Mouse (Mus musculus): ENCODE measurements at regions not wholly inside any gene's neighbourhood (a gene's known extent, or its start where the extent isn't known, plus 50 kb on each side); places are given as distances from the start of the nearest gene placed in this dataset.
A peak's percentile ranks its signal among the peaks of the same experiment; 100 is the strongest.

DNA sequence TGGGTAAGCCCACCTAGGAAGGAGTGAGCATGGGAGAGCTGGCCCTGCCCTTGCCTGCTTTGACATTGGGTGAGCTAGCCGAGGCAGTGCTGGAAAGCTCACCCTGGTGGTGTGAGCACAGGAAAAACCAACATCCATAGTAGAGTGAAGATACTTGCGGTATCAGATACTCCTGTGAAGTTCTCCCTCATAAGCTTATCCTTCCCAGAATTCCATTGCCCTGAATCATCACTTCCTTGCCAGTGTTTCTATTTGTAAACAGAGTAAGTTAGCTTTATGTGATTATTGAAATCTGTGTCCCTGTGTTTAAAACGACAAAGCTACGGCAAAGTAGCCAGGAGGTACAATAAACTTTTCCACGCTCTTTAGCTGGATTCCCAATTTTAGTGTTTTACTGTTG is 93.9 kb upstream of the Cd93 start:
- DNase-seq (ENCODE audit: low spot score), result no peak
- H3K4me2 ChIP-seq (replicated peaks; ENCODE audit: low read depth, low read length, severe bottlenecking), result no peak overlapping the region
- no peak for TF ChIP-seq POLR2A (IDR thresholded peaks at IDR 0.05; ENCODE audit: borderline replicate concordance, extremely low read depth, insufficient read depth, insufficient read length)
- 82% methylated on average over 5 of the region's 5 CpGs for WGBS
- no peaks in the 10 kb centered on the region for H3K36me3 ChIP-seq (ENCODE audit: control insufficient read depth, insufficient read depth, low read length)
- no peaks in the 10 kb centered on the region for H3K9me3 ChIP-seq (ENCODE audit: control insufficient read depth, low read length)
- no peak overlapping the region for H3K27ac ChIP-seq (replicated peaks; ENCODE audit: low read depth, low read length)
- H3K27me3 ChIP-seq (ENCODE audit: control insufficient read depth, insufficient read depth, low read length), result no peaks in the 10 kb centered on the region
- H3K4me1 ChIP-seq (ENCODE audit: control insufficient read depth, insufficient read depth, low read length), result no peaks in the 10 kb centered on the region
- H3K4me3 ChIP-seq (replicated peaks; ENCODE audit: low read length), result no peak overlapping the region
- ATAC-seq (ENCODE audit: low FRiP score, low read depth), result no peak
- H3K9ac ChIP-seq (ENCODE audit: low read depth, low read length, severe bottlenecking), result no peak overlapping the region

DNA sequence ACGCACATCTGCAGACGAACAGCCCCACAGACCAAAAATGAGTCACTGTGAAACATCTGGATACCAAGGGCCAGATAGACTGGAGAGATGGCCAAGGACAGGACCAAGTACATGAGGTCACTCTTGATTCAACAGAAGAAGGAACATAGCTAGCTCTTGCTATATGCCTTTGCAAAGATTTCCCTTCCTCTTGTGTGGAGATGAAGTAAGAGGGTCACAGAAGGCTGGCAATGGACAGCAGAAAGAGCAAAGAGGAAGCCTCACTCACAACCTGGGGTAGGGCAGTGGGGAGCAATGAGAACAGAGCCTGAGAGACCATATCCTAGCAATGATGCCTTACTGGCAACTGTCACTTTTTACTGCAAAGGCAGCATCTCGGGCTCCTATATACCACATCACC is 93.2 kb upstream of the Cd93 start:
- no peak for DNase-seq (ENCODE audit: low spot score)
- 85% methylated on average over 3 of the region's 3 CpGs for WGBS
- Histone ChIP-seq H3K27ac (replicated peaks; ENCODE audit: low read depth, low read length) (no peak overlapping the region), H3K9ac (ENCODE audit: low read depth, low read length, severe bottlenecking) (no peak overlapping the region), H3K4me3 (replicated peaks; ENCODE audit: low read length) (no peak overlapping the region), H3K4me1 (ENCODE audit: control insufficient read depth, insufficient read depth, low read length) (no peaks in the 10 kb centered on the region), H3K27me3 (ENCODE audit: control insufficient read depth, insufficient read depth, low read length) (no peaks in the 10 kb centered on the region), H3K9me3 (ENCODE audit: control insufficient read depth, low read length) (no peaks in the 10 kb centered on the region), H3K4me2 (replicated peaks; ENCODE audit: low read depth, low read length, severe bottlenecking) (no peak overlapping the region), H3K36me3 (ENCODE audit: control insufficient read depth, insufficient read depth, low read length) (no peaks in the 10 kb centered on the region)
- no peak for TF ChIP-seq POLR2A (IDR thresholded peaks at IDR 0.05; ENCODE audit: borderline replicate concordance, extremely low read depth, insufficient read depth, insufficient read length)
- ATAC-seq (ENCODE audit: low FRiP score, low read depth), result no peak

DNA sequence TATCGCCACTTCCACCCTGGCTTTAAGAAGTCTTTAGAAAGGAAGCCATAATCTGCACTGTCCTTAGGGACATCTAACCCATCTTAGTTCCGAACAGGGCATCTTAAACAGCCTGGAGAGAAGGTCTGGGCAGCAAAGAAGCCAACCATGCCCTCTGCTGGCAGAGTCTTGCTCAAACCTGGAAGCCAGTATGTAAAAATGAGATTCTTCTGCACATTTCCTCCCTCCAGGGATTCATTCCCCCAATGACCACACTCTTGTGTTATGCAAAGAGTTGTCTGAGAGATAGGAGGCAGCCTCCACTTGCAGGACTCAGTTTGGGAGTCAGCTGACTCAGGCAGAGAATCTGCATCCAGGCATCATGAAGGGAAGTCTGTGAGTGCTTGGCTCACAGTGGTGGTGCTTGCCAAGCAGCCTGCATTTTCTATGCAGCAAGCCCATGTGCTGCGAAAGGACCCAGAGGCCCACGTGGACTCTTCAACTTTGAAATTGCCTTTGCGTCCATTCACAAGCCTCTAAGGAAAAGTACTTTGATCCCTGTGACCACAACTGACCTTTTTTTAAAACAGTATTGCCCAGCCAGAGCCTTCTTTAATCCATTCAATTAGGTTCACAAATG is 92.3 kb upstream of the Cd93 start:
- Histone ChIP-seq H3K27me3 (ENCODE audit: control insufficient read depth, insufficient read depth, low read length) (no peaks in the 10 kb centered on the region; the same call in 1 of the 2 replicates), H3K4me1 (ENCODE audit: control insufficient read depth, insufficient read depth, low read length) (no peaks in the 10 kb centered on the region), H3K36me3 (ENCODE audit: control insufficient read depth, insufficient read depth, low read length) (no peaks in the 10 kb centered on the region), H3K4me2 (replicated peaks; ENCODE audit: low read depth, low read length, severe bottlenecking) (no peak overlapping the region), H3K27ac (replicated peaks; ENCODE audit: low read depth, low read length) (no peak overlapping the region), H3K4me3 (replicated peaks; ENCODE audit: low read length) (no peak overlapping the region), H3K9me3 (ENCODE audit: control insufficient read depth, low read length) (no peaks in the 10 kb centered on the region), H3K9ac (ENCODE audit: low read depth, low read length, severe bottlenecking) (no peak overlapping the region)
- DNase-seq (ENCODE audit: low spot score), result peak; percentile 25
- ATAC-seq (ENCODE audit: low FRiP score, low read depth), result no peak
- no peak for TF ChIP-seq POLR2A (IDR thresholded peaks at IDR 0.05; ENCODE audit: borderline replicate concordance, extremely low read depth, insufficient read depth, insufficient read length)
- WGBS, result 67% methylated on average over 5 of the region's 5 CpGs

DNA sequence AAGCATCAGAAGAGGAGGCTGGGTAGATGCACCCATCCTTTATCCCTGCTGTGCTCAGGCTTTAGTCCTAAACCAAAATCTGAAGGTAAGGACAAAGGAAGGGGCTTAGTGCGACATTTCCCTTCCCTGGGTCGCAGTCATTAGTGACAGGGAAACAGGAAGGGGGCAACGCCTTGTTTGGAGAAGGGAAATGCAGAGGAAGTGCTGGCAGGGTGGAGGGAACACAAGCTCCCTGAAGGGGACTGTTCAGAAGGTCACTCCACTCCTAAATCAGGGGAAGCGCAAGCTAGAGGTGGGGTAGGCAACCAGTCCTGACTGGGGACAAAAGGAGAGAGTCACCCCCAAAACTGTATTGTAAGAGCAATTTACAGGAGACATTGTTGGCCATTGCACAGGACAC is 88.7 kb upstream of the Cd93 start:
- H3K9me3 ChIP-seq (ENCODE audit: control insufficient read depth, low read length), result no peaks in the 10 kb centered on the region
- DNase-seq (ENCODE audit: low spot score) (no peak), ATAC-seq (ENCODE audit: low FRiP score, low read depth) (no peak)
- H3K4me1 ChIP-seq (ENCODE audit: control insufficient read depth, insufficient read depth, low read length), result peaks cover 8% of the 10 kb centered on the region; the same call in 1 of the 2 replicates
- no peak overlapping the region for H3K4me2 ChIP-seq (replicated peaks; ENCODE audit: low read depth, low read length, severe bottlenecking)
- no peak overlapping the region for H3K9ac ChIP-seq (ENCODE audit: low read depth, low read length, severe bottlenecking)
- H3K27ac ChIP-seq (replicated peaks; ENCODE audit: low read depth, low read length), result no peak overlapping the region
- no peak for TF ChIP-seq POLR2A (IDR thresholded peaks at IDR 0.05; ENCODE audit: borderline replicate concordance, extremely low read depth, insufficient read depth, insufficient read length)
- no peaks in the 10 kb centered on the region; the same call in 1 of the 2 replicates for H3K27me3 ChIP-seq (ENCODE audit: control insufficient read depth, insufficient read depth, low read length)
- 59% methylated on average over 4 of the region's 4 CpGs for WGBS
- H3K36me3 ChIP-seq (ENCODE audit: control insufficient read depth, insufficient read depth, low read length), result no peaks in the 10 kb centered on the region
- H3K4me3 ChIP-seq (replicated peaks; ENCODE audit: low read length), result no peak overlapping the region

DNA sequence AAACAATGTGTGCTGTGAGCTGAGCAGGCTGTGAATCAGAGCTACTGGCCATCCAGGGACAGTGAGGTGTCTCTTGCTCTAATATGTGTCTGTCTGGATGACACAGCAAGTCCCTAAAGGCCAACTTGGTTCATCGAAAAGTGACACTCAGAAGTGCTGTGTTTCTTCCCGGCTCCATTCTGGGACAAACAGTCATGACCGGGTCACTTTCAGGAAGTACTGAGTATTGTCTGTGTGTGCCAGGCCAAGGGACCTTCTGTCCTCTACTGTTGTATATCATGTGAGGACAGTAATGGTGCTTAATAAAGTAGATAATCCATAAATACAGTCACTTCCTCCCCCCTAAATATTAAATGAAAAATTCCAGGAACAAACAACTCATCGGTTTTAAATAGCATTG is 87.2 kb upstream of the Cd93 start:
- no peak overlapping the region for H3K4me2 ChIP-seq (replicated peaks; ENCODE audit: low read depth, low read length, severe bottlenecking)
- ATAC-seq (ENCODE audit: low FRiP score, low read depth), result no peak
- no peak overlapping the region for H3K4me3 ChIP-seq (replicated peaks; ENCODE audit: low read length)
- H3K27ac ChIP-seq (replicated peaks; ENCODE audit: low read depth, low read length), result no peak overlapping the region
- no peaks in the 10 kb centered on the region for H3K9me3 ChIP-seq (ENCODE audit: control insufficient read depth, low read length)
- peaks cover 8% of the 10 kb centered on the region; the same call in 1 of the 2 replicates for H3K4me1 ChIP-seq (ENCODE audit: control insufficient read depth, insufficient read depth, low read length)
- no peaks in the 10 kb centered on the region; the same call in 1 of the 2 replicates for H3K27me3 ChIP-seq (ENCODE audit: control insufficient read depth, insufficient read depth, low read length)
- H3K36me3 ChIP-seq (ENCODE audit: control insufficient read depth, insufficient read depth, low read length), result no peaks in the 10 kb centered on the region
- DNase-seq (ENCODE audit: low spot score), result no peak
- no peak for TF ChIP-seq POLR2A (IDR thresholded peaks at IDR 0.05; ENCODE audit: borderline replicate concordance, extremely low read depth, insufficient read depth, insufficient read length)
- WGBS, result 91% methylated on average over 4 of the region's 4 CpGs
- no peak overlapping the region for H3K9ac ChIP-seq (ENCODE audit: low read depth, low read length, severe bottlenecking)
